Mouse (Mus musculus): Measurements from ENCODE around the gene Tmem167.
"Not testable (repeated sequence)": the region's sequence is repeated elsewhere in the genome, so short reads cannot be mapped to it uniquely, and the experiment has no call there.

Gene Tmem167
- long read RNA-seq, experiment 1, full-length matches to known transcripts: 127 of 145 reads
- long read RNA-seq, experiment 1, partial matches to known transcripts: 10 of 145 reads
- long read RNA-seq, experiment 1, other reads (novel, unspliced or antisense): 8 of 145 reads
- long read RNA-seq, experiment 2, full-length matches to known transcripts: 108 of 125 reads
- long read RNA-seq, experiment 2, partial matches to known transcripts: 12 of 125 reads
- long read RNA-seq, experiment 2, other reads (novel, unspliced or antisense): 5 of 125 reads

- intact Hi-C loops (cut with DNase I): loop anchor here (5.0 kb wide), 1 partner anchor 312 kb away; no protein-coding TSS in a partner anchor
Observed at GRCm38 (mm10) chr13:90088962-90089824, at the start of gene Tmem167, which contains the start of gene Xrcc4. TSS of gene Tmem167 (plus strand) at chr13:90089123. TSS of gene Xrcc4 (minus strand) at chr13:90089608.

- intact Hi-C loops (cut with DNase I): no loop called here
Observed at GRCm38 (mm10) chr13:90039613-90040012, 49.3 kb upstream of the Tmem167 start.

GRCm38 (mm10) chr13:90051735-90052134 is 37.2 kb upstream of the Tmem167 start:
- intact Hi-C loops (cut with DNase I): no loop called here

GRCm38 (mm10) chr13:90052408-90052807 is 36.5 kb upstream of the Tmem167 start:
- intact Hi-C loops (cut with DNase I): no loop called here

- intact Hi-C loops (cut with DNase I): no loop called here
Observed at GRCm38 (mm10) chr13:90061877-90062276, 27.0 kb upstream of the Tmem167 start.

DNA sequence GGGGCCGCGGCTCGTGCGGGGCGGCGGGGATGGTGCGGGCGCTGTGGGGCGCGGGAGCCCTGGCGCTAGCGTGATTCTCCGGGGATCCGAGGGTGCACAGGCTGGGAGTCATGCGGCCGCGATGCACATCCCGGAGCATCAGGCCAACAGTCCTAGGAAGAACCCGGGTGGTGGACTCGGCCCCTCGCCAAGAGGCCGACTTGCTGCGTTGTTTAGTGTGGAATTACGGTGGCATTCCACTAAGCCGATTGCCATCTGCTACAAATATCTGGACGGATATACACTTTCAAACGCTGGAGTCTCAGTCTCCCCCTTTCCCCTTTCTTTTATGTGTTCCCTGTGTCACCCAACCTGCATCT is 881 bp downstream of the Tmem167 start:
- intact Hi-C loops (cut with DNase I): loop anchor here (5.0 kb wide), 1 partner anchor 313 kb away; no protein-coding TSS in a partner anchor

GRCm38 (mm10) chr13:90101514-90101913 is 12.6 kb downstream of the Tmem167 start:
- intact Hi-C loops (cut with DNase I): no loop called here

DNA sequence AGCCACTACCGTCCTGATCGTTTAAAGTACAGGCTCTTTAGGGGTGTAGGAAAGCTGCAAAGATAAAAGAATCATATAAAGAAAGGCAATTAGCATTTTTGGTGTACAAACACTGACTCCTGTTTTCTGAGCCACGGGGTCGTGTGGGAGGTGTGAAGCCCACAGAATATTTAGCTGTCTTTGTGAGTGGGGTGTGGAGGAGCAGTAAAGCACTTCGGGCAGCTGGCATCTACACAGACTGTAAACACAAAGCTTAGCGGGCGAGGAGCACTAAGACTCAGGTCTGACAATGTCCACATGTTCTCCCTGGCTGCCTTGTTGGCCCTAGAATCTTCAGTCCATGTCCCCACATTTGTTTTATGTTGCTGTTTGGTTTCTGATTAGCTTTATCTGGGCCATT is 17.2 kb downstream of the Tmem167 start:
- intact Hi-C loops (cut with DNase I): no loop called here

GRCm38 (mm10) chr13:90108746-90109145 is 19.8 kb downstream of the Tmem167 start:
- intact Hi-C loops (cut with DNase I): not testable (repeated sequence)

DNA sequence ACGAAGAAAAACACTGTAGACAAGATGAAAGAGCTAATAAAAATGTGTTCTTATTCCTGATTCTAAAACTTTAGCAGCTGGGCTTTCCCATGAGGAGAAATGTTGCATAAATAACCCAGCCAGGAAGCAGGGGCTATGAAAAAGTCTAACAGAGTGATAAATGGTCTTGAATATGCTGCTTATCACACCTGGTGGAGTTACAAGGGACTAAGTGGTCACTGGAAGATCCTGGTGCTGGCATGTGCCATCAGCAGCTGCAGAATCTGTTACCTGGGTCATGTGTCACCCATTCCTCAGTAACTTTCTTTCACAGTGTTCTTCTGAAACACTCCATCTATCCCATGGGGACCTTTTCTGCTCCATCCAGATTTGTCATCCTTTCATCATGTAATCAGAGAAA is 22.8 kb downstream of the Tmem167 start:
- intact Hi-C loops (cut with DNase I): no loop called here

- intact Hi-C loops (cut with DNase I): no loop called here
Observed at GRCm38 (mm10) chr13:90136156-90136910, 47.4 kb downstream of the Tmem167 start.

GRCm38 (mm10) chr13:90141681-90142080 is 52.8 kb downstream of the Tmem167 start:
- intact Hi-C loops (cut with DNase I): no loop called here

- intact Hi-C loops (cut with DNase I): no loop called here
Observed at GRCm38 (mm10) chr13:90143245-90143644, 54.3 kb downstream of the Tmem167 start.

GRCm38 (mm10) chr13:90151881-90152280 is 63.0 kb downstream of the Tmem167 start:
- intact Hi-C loops (cut with DNase I): no loop called here

DNA sequence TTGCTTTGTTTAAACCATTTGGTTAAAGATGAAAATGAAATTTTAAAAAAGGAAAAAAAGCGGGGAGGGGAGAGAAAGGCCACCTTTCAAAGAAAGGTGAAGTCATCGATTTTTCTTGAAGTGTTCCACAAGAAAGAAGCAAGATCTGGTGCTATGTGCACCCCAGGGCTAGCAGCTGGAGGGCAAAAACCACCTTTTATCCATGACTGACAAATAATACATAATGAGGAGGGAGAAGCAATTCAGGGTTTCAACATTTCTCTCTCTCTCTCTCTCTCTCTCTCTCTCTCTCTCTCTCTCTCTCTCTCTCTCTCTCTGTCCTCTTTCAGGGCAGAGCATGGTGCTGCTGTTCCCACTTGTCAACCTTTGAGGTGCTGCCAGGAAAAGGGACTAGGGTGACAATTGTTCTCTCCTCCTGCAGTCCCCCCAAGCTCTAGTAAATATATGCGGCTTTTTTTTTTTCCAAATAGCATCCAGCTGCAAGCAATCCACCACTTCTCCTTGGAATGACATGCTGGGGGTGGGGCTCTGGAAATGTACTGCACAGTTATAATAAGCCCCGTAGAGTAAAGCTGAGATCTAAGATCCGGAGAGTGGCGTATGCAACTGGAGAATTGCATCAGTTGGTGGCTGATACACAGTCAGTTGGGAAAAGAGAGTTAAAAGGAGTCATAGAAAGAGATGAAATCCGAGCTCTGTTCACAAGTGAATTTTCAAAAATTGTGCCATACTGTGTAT is 63.8 kb downstream of the Tmem167 start:
- intact Hi-C loops (cut with DNase I): no loop called here

DNA sequence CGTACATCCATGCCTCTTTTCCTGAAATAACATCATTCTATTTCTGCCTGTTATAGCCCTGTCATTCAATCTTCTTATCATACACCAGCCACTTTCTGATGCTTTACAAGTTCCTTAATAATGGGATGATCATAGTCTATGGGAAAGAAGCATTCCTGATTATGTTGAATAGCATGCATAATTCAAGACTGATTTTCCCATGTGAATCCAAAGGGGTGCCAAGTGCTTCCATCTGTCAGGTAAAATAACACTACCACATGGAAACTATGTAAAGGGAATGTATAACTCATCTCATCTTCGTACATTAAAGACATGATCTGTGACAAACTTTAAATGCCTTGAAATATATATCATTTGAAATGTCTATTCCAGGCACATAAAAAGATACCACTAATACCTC is 75.2 kb downstream of the Tmem167 start:
- intact Hi-C loops (cut with DNase I): no loop called here

DNA sequence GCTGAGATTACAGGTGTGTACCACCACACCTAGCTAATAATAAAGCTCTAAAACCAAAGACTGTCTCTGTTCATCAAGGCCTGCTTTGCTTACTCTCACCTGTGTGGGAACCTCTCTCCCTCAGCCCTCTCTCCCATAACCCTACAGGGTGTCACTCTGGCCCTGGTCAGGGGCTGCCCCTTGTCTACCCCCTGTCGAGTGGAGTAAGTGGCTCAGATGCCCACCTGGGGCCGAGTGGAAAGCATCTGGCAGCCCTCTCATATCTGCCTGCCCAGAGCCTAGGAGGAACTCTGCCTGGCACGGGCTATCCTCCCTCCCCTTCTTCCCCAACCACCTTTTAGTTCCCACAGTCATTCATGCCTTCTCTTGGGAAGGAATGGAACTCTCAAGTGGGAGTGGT is 78.1 kb downstream of the Tmem167 start:
- intact Hi-C loops (cut with DNase I): no loop called here

DNA sequence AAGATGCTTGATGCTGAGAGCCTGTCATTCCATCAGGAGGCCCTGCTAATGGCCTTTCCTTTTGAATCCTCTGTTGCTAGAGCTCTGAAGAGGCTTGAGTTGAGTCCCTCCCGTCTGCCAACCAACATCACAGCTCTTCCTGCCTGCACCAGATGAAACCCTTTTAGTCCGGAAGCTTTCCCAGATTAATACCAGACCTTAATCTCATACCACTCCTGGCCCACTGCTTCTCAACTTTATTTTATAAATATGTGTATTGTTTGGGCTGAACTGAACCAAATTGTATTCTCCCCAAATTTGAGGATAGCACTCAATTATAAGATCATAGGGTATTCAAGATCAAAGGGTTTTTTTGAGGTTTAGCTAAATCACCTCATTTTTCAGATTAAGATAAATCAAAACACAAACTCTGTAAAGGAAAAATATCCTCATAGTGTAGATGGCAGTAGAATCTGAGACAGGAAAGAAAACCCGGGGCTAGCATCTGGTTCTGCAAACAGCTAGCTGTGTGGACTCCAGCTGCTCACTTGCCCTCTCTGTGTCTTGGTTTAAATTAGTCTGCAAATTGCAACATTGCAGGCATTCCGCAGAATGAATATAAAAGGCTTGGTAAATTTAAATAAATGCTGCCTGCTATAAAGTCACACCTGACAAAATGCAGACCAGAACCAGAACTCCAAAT is 81.3 kb downstream of the Tmem167 start:
- intact Hi-C loops (cut with DNase I): no loop called here

- intact Hi-C loops (cut with DNase I): no loop called here
Observed at GRCm38 (mm10) chr13:90170782-90171179, 81.9 kb downstream of the Tmem167 start.

DNA sequence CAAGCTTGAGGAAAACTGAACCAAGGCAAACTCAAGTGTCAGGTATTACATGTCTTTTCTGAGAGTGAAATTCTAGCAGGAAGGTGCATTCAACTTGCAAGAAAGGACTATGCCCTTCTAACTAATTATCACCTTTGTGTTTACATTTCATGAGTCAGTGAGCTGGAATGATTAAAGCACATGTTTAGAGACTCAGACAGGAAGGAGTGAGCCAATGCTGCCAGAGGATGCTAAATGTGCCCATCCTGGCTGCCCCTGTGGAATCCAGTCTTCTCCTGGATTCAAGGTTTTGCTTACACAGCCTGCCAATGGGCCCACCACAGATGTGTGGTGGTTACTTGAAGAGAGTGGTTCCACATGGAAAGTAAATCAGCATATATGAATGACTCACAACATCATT is 82.5 kb downstream of the Tmem167 start:
- intact Hi-C loops (cut with DNase I): no loop called here

Data from adrenal gland (tissue).